Mouse (Mus musculus) limb, embryonic 13.5 days (tissue): ENCODE data around the gene Naga. TPM values are rescaled to one million over a fixed set of nuclear protein-coding genes. Genes with fewer than 3 reads are reported as not detected.

Experiments used
- polyA plus RNA-seq: library from polyadenylated mRNA; unstranded; fragments of >200 nt; fragmentation: Nextera tagmentation; extraction: Ambion mirVana; gene quantifications from 2 replicates; pipeline ENCODE4 v1.2.1, GENCODE M21; 2015

Gene Naga
- polyA plus RNA-seq, 1 experiment from 2014 or later, result 45.5 TPM

Other genes with a start within 250 kb of the Naga start
- 27.6 and 30.3 TPM in 2 replicates for gene Ccdc134, start 211.0 kb downstream of the Naga start, polyA plus RNA-seq
- 168 and 173 TPM in 2 replicates for gene Srebf2, start 191.7 kb downstream of the Naga start, polyA plus RNA-seq
- gene Shisa8, start 126.1 kb downstream of the Naga start, polyA plus RNA-seq, result 0.15 and 0.34 TPM in 2 replicates
- gene Tnfrsf13c, start 114.6 kb downstream of the Naga start, polyA plus RNA-seq, result 0.13 and 0.15 TPM in 2 replicates
- gene Cenpm, start 94.2 kb downstream of the Naga start, polyA plus RNA-seq, result 62.5 and 62.6 TPM in 2 replicates
- gene 1500009C09Rik, start 86.5 kb downstream of the Naga start, polyA plus RNA-seq, result not detected in 2 replicates
- gene Sept3, start 64.0 kb downstream of the Naga start, polyA plus RNA-seq, result 25.6 and 26.1 TPM in 2 replicates
- not detected in 2 replicates for gene Wbp2nl, start 40.0 kb downstream of the Naga start, polyA plus RNA-seq
- 17.9 and 18.6 TPM in 2 replicates for gene Pheta2, start within 50 bp of the Naga start, polyA plus RNA-seq
- gene Smdt1, start within 50 bp of the Naga start, polyA plus RNA-seq, result 239 and 258 TPM in 2 replicates
- 294 and 300 TPM in 2 replicates for gene Ndufa6, start 15.4 kb upstream of the Naga start, polyA plus RNA-seq
- 7.3 and 9.5 TPM in 2 replicates for gene Cyp2d22, start 41.3 kb upstream of the Naga start, polyA plus RNA-seq
- not detected in 2 replicates for gene Cyp2d11, start 55.1 kb upstream of the Naga start, polyA plus RNA-seq
- 0.15 TPM in 1 of 2 replicates, not detected in the other for gene Cyp2d10, start 68.3 kb upstream of the Naga start, polyA plus RNA-seq
- gene Cyp2d9, start 94.5 kb upstream of the Naga start, polyA plus RNA-seq, result not detected in 2 replicates
- not detected in 2 replicates for gene Cyp2d12, start 216.1 kb upstream of the Naga start, polyA plus RNA-seq